Mouse (Mus musculus): ENCODE data around the gene Cxcl17. TPM values are rescaled to one million over a fixed set of nuclear protein-coding genes. Genes with fewer than 3 reads are reported as not detected.
"Not testable (repeated sequence)": the region's sequence is repeated elsewhere in the genome, so short reads cannot be mapped to it uniquely, and the experiment has no call there.

Cxcl17 gene
- total RNA-seq, 2 experiments from 2014 or later, result not detected

DNA sequence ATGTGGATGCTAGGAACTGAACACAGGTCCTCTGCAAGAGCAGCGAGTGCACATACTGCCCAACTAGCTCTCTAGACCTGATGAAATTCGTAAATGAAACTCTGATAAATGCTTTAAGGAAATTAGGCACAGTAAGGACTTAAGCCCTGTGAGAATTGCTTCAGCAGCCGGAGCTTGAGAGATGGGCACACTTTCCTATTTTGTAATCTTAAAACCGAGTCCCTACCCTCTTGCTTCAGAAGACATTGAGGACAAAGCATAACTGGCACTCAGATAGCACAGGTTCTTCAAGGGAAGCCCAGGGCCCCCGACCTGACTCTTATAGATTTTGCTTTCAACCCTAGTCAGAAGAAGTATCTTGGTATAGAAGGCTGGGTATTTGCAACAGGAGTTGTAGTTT is 14.5 kb upstream of the Cxcl17 start:
- DNase-seq, result no peak
- intact Hi-C loops (cut with DNase I), result loop anchor here (5.0 kb wide), 1 partner anchor 50 kb away; the partner anchor contains the start of gene Ceacam1

GRCm38 (mm10) chr7:25426380-25426779 is 13.7 kb upstream of the Cxcl17 start:
- intact Hi-C loops (cut with DNase I), result loop anchor here (5.0 kb wide), 1 partner anchor 51 kb away; the partner anchor contains the start of gene Ceacam1
- DNase-seq, result not testable (repeated sequence)

GRCm38 (mm10) chr7:25424429-25424828 is 11.7 kb upstream of the Cxcl17 start:
- peak; percentile 81 for DNase-seq
- intact Hi-C loops (cut with DNase I), result loop anchor here (5.0 kb wide), 1 partner anchor 173 kb away; no protein-coding TSS in a partner anchor

- DNase-seq, result peak; percentile 23
- intact Hi-C loops (cut with DNase I), result loop anchor here (5.0 kb wide), 1 partner anchor 175 kb away; no protein-coding TSS in a partner anchor
Measured at GRCm38 (mm10) chr7:25422286-25422841, 9.7 kb upstream of the Cxcl17 start.

DNA sequence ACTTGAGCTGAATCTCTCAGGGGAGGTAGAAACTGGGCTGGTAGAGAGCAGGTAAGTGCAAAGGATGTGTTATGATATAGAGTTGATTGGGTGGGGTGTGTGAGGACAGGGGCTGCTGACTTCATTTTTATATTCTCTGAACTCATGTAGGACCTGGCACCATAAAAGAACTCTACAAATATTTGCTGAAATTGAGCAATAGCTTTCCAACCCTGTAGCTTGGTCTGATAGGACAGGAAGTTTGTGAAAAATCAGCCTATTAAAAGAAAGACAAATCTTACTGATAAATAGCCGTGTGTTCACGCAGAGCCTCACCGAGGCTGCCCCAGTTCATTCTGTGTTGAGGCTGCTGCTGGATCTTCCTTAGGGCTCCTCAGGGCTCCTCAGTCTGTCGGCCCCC is 7.3 kb upstream of the Cxcl17 start:
- DNase-seq, result no peak
- intact Hi-C loops (cut with DNase I), result loop anchor here (5.0 kb wide), 1 partner anchor 177 kb away; no protein-coding TSS in a partner anchor

DNA sequence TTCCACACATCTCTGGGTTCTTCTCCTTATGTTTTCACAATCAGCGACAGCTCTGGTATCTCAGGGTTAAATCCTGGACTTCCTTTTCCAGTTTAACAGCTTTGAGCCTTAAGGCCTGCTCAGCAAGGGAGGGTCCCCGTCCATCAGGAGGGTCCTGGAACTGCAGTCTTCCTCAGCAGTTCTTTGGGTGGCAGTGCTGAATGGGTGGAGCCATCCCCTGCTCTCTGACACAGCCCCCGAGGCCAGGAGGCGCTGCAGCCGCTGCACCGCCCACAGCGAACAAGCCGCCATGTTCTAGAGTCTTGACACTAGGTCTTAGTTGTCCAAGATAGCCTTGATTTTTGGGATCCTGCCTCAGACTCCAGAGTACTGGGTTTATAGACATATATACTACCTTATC is 6.8 kb upstream of the Cxcl17 start:
- intact Hi-C loops (cut with DNase I), result no loop called here
- no peak for DNase-seq

GRCm38 (mm10) chr7:25417597-25417996 is 4.9 kb upstream of the Cxcl17 start:
- intact Hi-C loops (cut with DNase I), result no loop called here
- DNase-seq, result no peak

- intact Hi-C loops (cut with DNase I), result no loop called here
Measured at GRCm38 (mm10) chr7:25411861-25412260, 825 bp downstream of the Cxcl17 start.

GRCm38 (mm10) chr7:25410969-25411615 is 1.6 kb downstream of the Cxcl17 start:
- intact Hi-C loops (cut with DNase I), result no loop called here
- DNase-seq, result no peak

More at GRCm38 (mm10) chr7:25411861-25412260, 825 bp downstream of the Cxcl17 start:
- DNase-seq, result no peak

- intact Hi-C loops (cut with DNase I), result no loop called here
- no peak for DNase-seq
Measured at GRCm38 (mm10) chr7:25409114-25409760, 3.4 kb downstream of the Cxcl17 start.

DNA sequence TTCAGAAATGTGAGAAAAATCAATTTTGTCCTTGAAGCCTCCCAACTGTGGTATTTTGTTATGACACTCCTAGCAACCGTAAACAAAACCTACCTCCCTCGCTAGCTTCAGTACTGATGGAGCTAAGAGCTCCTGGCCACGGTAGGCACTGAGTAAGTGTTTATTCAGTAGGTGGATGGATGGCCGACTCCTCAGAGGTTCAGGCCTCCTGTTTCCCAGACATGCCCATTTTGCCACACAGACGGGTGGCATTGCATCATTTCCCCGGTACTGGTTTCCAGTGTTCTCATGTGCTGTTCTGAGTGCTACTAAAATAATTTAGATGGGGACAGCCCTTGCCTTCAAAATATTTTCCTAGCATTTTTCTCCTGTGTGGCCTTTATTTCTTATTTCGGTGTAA is 6.2 kb downstream of the Cxcl17 start:
- no peak for DNase-seq
- intact Hi-C loops (cut with DNase I), result no loop called here

- intact Hi-C loops (cut with DNase I), result no loop called here
- no peak for DNase-seq
Measured at GRCm38 (mm10) chr7:25402671-25403101, 10.0 kb downstream of the Cxcl17 start.

- intact Hi-C loops (cut with DNase I), result no loop called here
- no peak for DNase-seq
Measured at GRCm38 (mm10) chr7:25401986-25402385, 10.7 kb downstream of the Cxcl17 start.

- DNase-seq, result no peak
- intact Hi-C loops (cut with DNase I), result no loop called here
Measured at GRCm38 (mm10) chr7:25401551-25401950, 11.1 kb downstream of the Cxcl17 start.

DNA sequence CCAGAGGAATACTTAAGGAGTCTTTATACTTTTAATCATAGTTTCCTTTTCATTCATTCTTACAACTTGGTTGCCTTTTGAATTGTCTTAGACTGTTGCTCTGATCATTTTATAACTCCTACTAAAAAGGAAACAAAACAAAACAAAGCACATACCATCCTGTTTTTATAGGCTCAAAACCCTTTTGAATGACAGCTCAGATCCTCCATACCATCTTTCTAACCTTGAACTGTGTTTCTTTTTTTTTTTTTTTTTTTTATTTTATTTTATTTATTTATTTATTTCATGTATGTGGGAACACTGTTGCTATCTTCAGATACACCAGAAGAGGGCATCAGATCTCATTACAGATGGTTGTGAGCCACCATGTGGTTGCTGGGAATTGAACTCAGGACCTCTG is 13.7 kb downstream of the Cxcl17 start:
- intact Hi-C loops (cut with DNase I); DNase-seq: not testable (repeated sequence)

DNA sequence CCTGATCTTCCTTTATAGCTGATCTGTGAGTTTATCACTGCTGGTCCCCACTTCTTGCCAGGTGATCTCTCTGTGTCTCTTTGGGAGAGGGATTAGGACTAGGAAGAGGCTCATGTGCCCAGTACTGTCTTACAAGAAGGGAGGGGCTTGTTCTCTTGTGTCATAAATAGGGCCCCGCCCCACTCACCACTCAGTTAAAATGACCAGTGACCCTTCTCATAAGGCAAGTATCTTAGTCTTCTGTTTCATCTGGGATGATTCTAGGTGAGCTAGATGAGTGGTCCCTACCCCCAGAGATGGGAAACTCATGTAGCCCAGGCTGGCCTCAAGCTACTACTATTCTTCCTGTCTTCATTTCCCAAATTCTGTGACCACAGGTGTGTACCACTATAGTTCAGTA is 14.1 kb downstream of the Cxcl17 start, which contains the start of gene Lipe:
Gene Lipe (minus strand): TSS at position 101 of the 400 bp plus-strand sequence.
- DNase-seq, result no peak
- intact Hi-C loops (cut with DNase I), result no loop called here

DNA sequence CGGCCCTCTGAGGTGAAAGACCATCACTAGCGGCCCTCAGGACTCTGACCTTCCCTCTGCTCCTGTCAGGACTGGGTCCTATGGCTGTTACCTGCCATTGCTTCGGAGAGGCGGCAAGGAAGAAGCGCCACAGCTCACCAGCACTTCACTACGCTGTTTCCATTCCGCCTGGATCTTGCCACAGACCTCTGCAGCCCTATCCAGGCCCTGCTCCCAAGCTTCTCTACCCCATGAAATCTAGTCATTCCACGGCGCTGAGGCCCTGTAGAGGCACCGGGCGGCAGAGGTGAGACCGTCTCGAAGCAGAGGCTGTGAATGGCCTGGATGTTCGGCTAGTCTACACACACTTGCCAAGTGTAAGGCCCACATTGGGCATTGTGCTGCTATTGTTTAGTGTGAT is 16.1 kb downstream of the Cxcl17 start:
- intact Hi-C loops (cut with DNase I), result no loop called here
- DNase-seq, result no peak

GRCm38 (mm10) chr7:25395558-25396521 is 16.8 kb downstream of the Cxcl17 start:
- intact Hi-C loops (cut with DNase I), result no loop called here
- DNase-seq, result peak; percentile 99

- intact Hi-C loops (cut with DNase I), result no loop called here
- no peak for DNase-seq
Measured at GRCm38 (mm10) chr7:25395186-25395557, 17.5 kb downstream of the Cxcl17 start.

GRCm38 (mm10) chr7:25394754-25395153 is 17.9 kb downstream of the Cxcl17 start:
- DNase-seq, result no peak
- intact Hi-C loops (cut with DNase I), result no loop called here
